36 mouse cellular contexts compared by ENCODE assay signal in genomic region chr2:3449431-3449830, GRCm38 (mm10). TPM values are rescaled to one million over a fixed set of nuclear protein-coding genes. Genes with fewer than 3 reads are reported as not detected.
DNase-seq lines count a peak whose midpoint lies in the region; ATAC-seq and TF ChIP-seq lines count a peak whose summit lies in the region.
"Had no signal": no experiment of that assay in that cellular context is flagged by ENCODE, and none has a peak within 500 bp of the region (broad histone marks: within the 10 kb centered on the region; RNA-seq: fewer than 3 reads in every experiment).

No protein-coding gene starts in this region.

- H3K4me3 ChIP-seq in layer of hippocampus, adult 2 months: no peak overlapping the region
- no peak overlapping the region for H3K4me3 ChIP-seq in hindbrain, embryonic 11.5 days (ENCODE audit: low read depth, low read length)
- H3K4me3 ChIP-seq in cerebellum, adult 2 months (replicated peaks; ENCODE audit: insufficient read depth, low read depth, low read length): no peak overlapping the region
- H3K4me3 ChIP-seq: embryonic facial prominence, embryonic 13.5 days; erythroblast, embryonic 14.5 days; forebrain, embryonic 13.5 days; hindbrain, embryonic 15.5 days; intestine, embryonic 15.5 days; midbrain, embryonic 10.5 days; myocyte; neural tube, embryonic 13.5 days had no signal

- ATAC-seq in hindbrain, embryonic 11.5 days (ENCODE audit: low FRiP score): no peak
- ATAC-seq: forebrain, embryonic 13.5 days; intestine, embryonic 15.5 days; lung, postnatal 0 days; midbrain, embryonic 16.5 days; Patski had no signal

- DNase-seq in layer of hippocampus, adult 2 months (ENCODE audit: low spot score in 2 of 2): peak; percentile 16 to 17
- no peak for DNase-seq in layer of hippocampus, postnatal 10 days (ENCODE audit: low spot score in 2 of 2)
- peak; percentile 55 to 74 for DNase-seq in frontal cortex, adult 2 months (ENCODE audit: extremely low spot score in 1 of 2, low spot score in 1 of 2)
- DNase-seq in layer of hippocampus, postnatal 36 days: peak; percentile 11 to 16
- peak; percentile 43 to 70 for DNase-seq in right cerebral cortex, postnatal 10 days (ENCODE audit: low spot score in 2 of 2)
- no peak for DNase-seq in hindbrain, embryonic 11.5 days (ENCODE audit: low spot score)
- DNase-seq in cerebellum, adult 11 months: no peak
- DNase-seq in cerebellum, adult 2 months: no peak
- DNase-seq: adrenal gland, adult 2 months; cerebellum, adult 18-20 months; cerebellum, postnatal 25 days; embryo, embryonic 11 days; gastrocnemius, postnatal 36 days; heart, postnatal 4 days; kidney, adult 8-10 months; kidney, postnatal 10 days; thymus, postnatal 25 days had no signal

- H3K9ac ChIP-seq in hindbrain, embryonic 11.5 days (ENCODE audit: low read depth, low read length): no peak overlapping the region
- H3K9ac ChIP-seq: embryonic facial prominence, embryonic 13.5 days; forebrain, embryonic 13.5 days; hindbrain, embryonic 15.5 days; intestine, embryonic 15.5 days; neural tube, embryonic 13.5 days had no signal

- no peak for TF ChIP-seq CTCF in layer of hippocampus, adult 2 months (conservative IDR thresholded peaks at IDR 0.05)
- TF ChIP-seq CTCF in cerebellum, adult 2 months (IDR thresholded peaks at IDR 0.05; ENCODE audit: borderline replicate concordance, insufficient read depth, low read depth, low read length): no peak

- no peaks in the 10 kb centered on the region for H3K27me3 ChIP-seq in hindbrain, embryonic 11.5 days (ENCODE audit: control insufficient read depth, insufficient read depth, low read length)
- H3K27me3 ChIP-seq in cerebellum, adult 2 months (ENCODE audit: control insufficient read depth, insufficient read depth, low read length): no peaks in the 10 kb centered on the region
- H3K27me3 ChIP-seq: embryonic facial prominence, embryonic 13.5 days; forebrain, embryonic 13.5 days; hindbrain, embryonic 15.5 days; intestine, embryonic 15.5 days; neural tube, embryonic 13.5 days; Patski had no signal

- peak overlapping the region; percentile 52; the same call in 1 of the 2 replicates for H3K27ac ChIP-seq in layer of hippocampus, adult 2 months
- no peak overlapping the region for H3K27ac ChIP-seq in hindbrain, embryonic 11.5 days (ENCODE audit: low read depth, low read length)
- no peak overlapping the region for H3K27ac ChIP-seq in cerebellum, adult 2 months (ENCODE audit: insufficient read depth, low read length)
- H3K27ac ChIP-seq: embryonic facial prominence, embryonic 13.5 days; forebrain, embryonic 13.5 days; hindbrain, embryonic 15.5 days; intestine, embryonic 15.5 days; midbrain, embryonic 10.5 days; neural tube, embryonic 13.5 days had no signal

- 77% methylated on average over 2 of the region's 2 CpGs for WGBS in hindbrain, embryonic 11.5 days
- WGBS in cerebellum, adult 2 months: 68% methylated on average over 2 of the region's 2 CpGs

- H3K4me1 ChIP-seq in hindbrain, embryonic 11.5 days (replicated peaks; ENCODE audit: control insufficient read depth, insufficient read depth, low read length): no peaks in the 10 kb centered on the region
- no peaks in the 10 kb centered on the region for H3K4me1 ChIP-seq in cerebellum, adult 2 months (ENCODE audit: control insufficient read depth, insufficient read depth, low read length)
- H3K4me1 ChIP-seq: embryonic facial prominence, embryonic 13.5 days; forebrain, embryonic 13.5 days; hindbrain, embryonic 15.5 days; intestine, embryonic 15.5 days; midbrain, embryonic 10.5 days; neural tube, embryonic 13.5 days had no signal

- no peaks in the 10 kb centered on the region for H3K9me3 ChIP-seq in hindbrain, embryonic 11.5 days (ENCODE audit: control insufficient read depth, low read length)
- H3K9me3 ChIP-seq: embryonic facial prominence, embryonic 13.5 days; forebrain, embryonic 13.5 days; hindbrain, embryonic 15.5 days; intestine, embryonic 15.5 days; midbrain, embryonic 10.5 days; neural tube, embryonic 13.5 days had no signal

- no peak for TF ChIP-seq POLR2A in cerebellum, adult 2 months (IDR thresholded peaks at IDR 0.05; ENCODE audit: borderline replicate concordance, insufficient read depth, low read length)

- H3K36me3 ChIP-seq in hindbrain, embryonic 11.5 days (ENCODE audit: control insufficient read depth, insufficient read depth, low read length): 0 out of 2 replicates have a peak, but pooled peaks cover 2% of the 10 kb centered on the region

- H3K4me2 ChIP-seq in hindbrain, embryonic 11.5 days (replicated peaks; ENCODE audit: low read depth, low read length): no peak overlapping the region
- H3K4me2 ChIP-seq: embryonic facial prominence, embryonic 13.5 days; forebrain, embryonic 13.5 days; hindbrain, embryonic 15.5 days; intestine, embryonic 15.5 days; neural tube, embryonic 13.5 days had no signal

RNA-seq across cellular contexts. Expression of gene Suv39h2, which starts 25.4 kb away (rescaled TPM):
- total RNA-seq in layer of hippocampus, adult 2 months (2021): 1 to 10 TPM; 3.0 to 3.4 TPM
- 1 to 10 TPM; 4.7 to 4.8 TPM for total RNA-seq in layer of hippocampus, postnatal 10 days (2021)
- polyA plus RNA-seq in frontal cortex, adult 2 months (2012; rRNA removed): 2.6 and 2.7 TPM in 2 replicates
- 1 to 10 TPM; 3.5 to 4.5 TPM for total RNA-seq in layer of hippocampus, postnatal 36 days (2021)
- polyA plus RNA-seq in hindbrain, embryonic 11.5 days (2014; fragmentation: Nextera tagmentation; extraction: Ambion mirVana): 39.7 and 41.3 TPM in 2 replicates
- 2.5 and 2.6 TPM in 2 replicates for polyA plus RNA-seq in cerebellum, adult 2 months (2012; rRNA removed)

RNA-seq across cellular contexts. Expression of gene Dclre1c, which starts 25.5 kb away (rescaled TPM):
- 10 to 100 TPM; 11.8 to 12.7 TPM for total RNA-seq in layer of hippocampus, adult 2 months (2021)
- 10 to 100 TPM; 10.6 to 13.5 TPM for total RNA-seq in layer of hippocampus, postnatal 10 days (2021)
- 10.9 and 11.9 TPM in 2 replicates for polyA plus RNA-seq in frontal cortex, adult 2 months (2012; rRNA removed)
- 10 to 100 TPM; 13.5 to 14.8 TPM for total RNA-seq in layer of hippocampus, postnatal 36 days (2021)
- polyA plus RNA-seq in hindbrain, embryonic 11.5 days (2014; fragmentation: Nextera tagmentation; extraction: Ambion mirVana): 8.6 and 11.0 TPM in 2 replicates
- 9.2 and 9.5 TPM in 2 replicates for polyA plus RNA-seq in cerebellum, adult 2 months (2012; rRNA removed)

RNA-seq across cellular contexts. Expression of gene Meig1, which starts 27.0 kb away (rescaled TPM):
- total RNA-seq in layer of hippocampus, adult 2 months (2021): 1 to 10 TPM; 4.9 to 5.0 TPM
- total RNA-seq in layer of hippocampus, postnatal 10 days (2021): 1 to 10 TPM; 5.8 to 6.8 TPM
- 3.0 and 3.6 TPM in 2 replicates for polyA plus RNA-seq in frontal cortex, adult 2 months (2012; rRNA removed)
- 1 to 10 TPM; 3.9 to 4.2 TPM for total RNA-seq in layer of hippocampus, postnatal 36 days (2021)
- polyA plus RNA-seq in hindbrain, embryonic 11.5 days (2014; fragmentation: Nextera tagmentation; extraction: Ambion mirVana): 5.3 and 7.7 TPM in 2 replicates
- polyA plus RNA-seq in cerebellum, adult 2 months (2012; rRNA removed): 1.4 and 2.1 TPM in 2 replicates
- total RNA-seq: adrenal gland, adult 2 months; ES-E14; gastrocnemius, adult 18-20 months; gastrocnemius, postnatal 36 days; heart, postnatal 4 days; liver, adult 2 months had no signal
- polyA plus RNA-seq: adrenal gland, adult 2 months; erythroblast, embryonic 14.5 days; intestine, embryonic 15.5 days; limb, embryonic 11.5 days; liver, adult 2 months; liver, embryonic 16.5 days; midbrain, embryonic 10.5 days; stomach, embryonic 14.5 days had no signal

RNA-seq across cellular contexts. Expression of gene Olah, which starts 52.4 kb away (rescaled TPM):
- not detected for total RNA-seq in layer of hippocampus, adult 2 months (2021)
- not detected for total RNA-seq in layer of hippocampus, postnatal 10 days (2021)
- not detected in 2 replicates for polyA plus RNA-seq in frontal cortex, adult 2 months (2012; rRNA removed)
- total RNA-seq in layer of hippocampus, postnatal 36 days (2021): not detected
- 0.11 TPM in 1 of 2 replicates, not detected in the other for polyA plus RNA-seq in hindbrain, embryonic 11.5 days (2014; fragmentation: Nextera tagmentation; extraction: Ambion mirVana)
- 0.06 TPM in 1 of 2 replicates, not detected in the other for polyA plus RNA-seq in cerebellum, adult 2 months (2012; rRNA removed)
- total RNA-seq: ES-E14; gastrocnemius, adult 18-20 months; gastrocnemius, postnatal 36 days; heart, postnatal 4 days; layer of hippocampus, adult 18-20 months; liver, adult 2 months had no signal
- polyA plus RNA-seq: adrenal gland, adult 2 months; embryonic facial prominence, embryonic 13.5 days; erythroblast, embryonic 14.5 days; forebrain, embryonic 13.5 days; heart, embryonic 16.5 days; hindbrain, embryonic 15.5 days; intestine, embryonic 15.5 days; limb, embryonic 11.5 days; liver, adult 2 months; liver, embryonic 16.5 days; lung, postnatal 0 days; midbrain, embryonic 10.5 days; myocyte; neural tube, embryonic 13.5 days; stomach, embryonic 14.5 days had no signal

Comparison
In these comparisons a context has a peak if more than half of its experiments do, and no peak if none do; other contexts are left out.
1. DNase-seq: peak in layer of hippocampus, adult 2 months (2 of 2), frontal cortex, adult 2 months (2 of 2), layer of hippocampus, postnatal 36 days (2 of 2) and right cerebral cortex, postnatal 10 days (2 of 2); none in layer of hippocampus, postnatal 10 days (0 of 2), hindbrain, embryonic 11.5 days (single experiment), cerebellum, adult 11 months (single experiment) and cerebellum, adult 2 months (0 of 2).